Mouse (Mus musculus): ENCODE measurements at regions not wholly inside any gene's neighbourhood (a gene's known extent, or its start where the extent isn't known, plus 50 kb on each side); places are given as distances from the start of the nearest gene placed in this dataset.

GRCm38 (mm10) chr15:63193617-63194491 is 651.1 kb downstream of the Gsdmc2 start:
- TF ChIP-seq POLR2A (IDR thresholded peaks at IDR 0.05; ENCODE audit: low read depth, low read length) (no peak), CTCF (IDR thresholded peaks at IDR 0.05; ENCODE audit: extremely low read depth, insufficient read depth, insufficient read length, insufficient replicate concordance) (no peak)

All from spleen, adult 2 months (tissue).